Comparison of ENCODE assay signal across 8 mouse cellular contexts in the genomic region with DNA sequence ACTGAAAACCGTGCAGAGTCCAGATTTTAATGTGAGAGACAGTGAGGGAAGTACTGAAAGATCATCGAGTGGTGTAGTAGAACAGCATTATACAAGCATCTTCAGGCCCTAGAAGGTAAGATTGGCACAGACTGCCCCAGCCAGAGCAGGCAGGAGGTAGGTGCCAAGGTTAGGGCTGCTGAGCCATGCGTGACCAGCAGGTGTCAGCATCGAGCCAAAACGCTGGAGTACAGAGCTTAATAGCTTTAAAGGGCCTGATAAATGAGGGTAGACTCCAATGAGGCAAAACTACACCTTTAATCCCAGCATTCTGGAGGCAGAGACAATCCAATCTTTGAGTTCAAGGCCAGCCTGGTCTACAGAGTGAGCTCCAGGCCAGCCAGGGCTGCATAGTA. TPM values are rescaled to one million over a fixed set of nuclear protein-coding genes. Genes with fewer than 3 reads are reported as not detected.
DNase-seq lines count a peak whose midpoint lies in the region; ATAC-seq and TF ChIP-seq lines count a peak whose summit lies in the region.

No protein-coding gene starts in this region.

- H3K4me3 ChIP-seq in cerebellum, adult 2 months (replicated peaks; ENCODE audit: insufficient read depth, low read depth, low read length) = no peak overlapping the region
- H3K4me3 ChIP-seq in hindbrain, embryonic 14.5 days (replicated peaks; ENCODE audit: low read length) = no peak overlapping the region

- peaks cover 18% of the 10 kb centered on the region; the same call in 1 of the 2 replicates for H3K36me3 ChIP-seq in hindbrain, embryonic 14.5 days (replicated peaks; ENCODE audit: control insufficient read depth, insufficient read depth)

- peak; percentile 79 for DNase-seq in MEL-GATA-1-ER (ENCODE audit: extremely low read depth, low read depth)
- DNase-seq in cerebellum, adult 2 months = peak; percentile 88 to 95
- peak; percentile 77 for DNase-seq in forelimb bud, embryonic 11.5 days (ENCODE audit: low read depth, low spot score)
- peak; percentile 90 for DNase-seq in hindbrain, embryonic 14.5 days (ENCODE audit: low spot score)
- peak; percentile 75 to 95 for DNase-seq in layer of hippocampus, postnatal 25 days (ENCODE audit: extremely low spot score in 1 of 2, low spot score in 1 of 2)
- DNase-seq in lung, postnatal 36 days = peak; percentile 94
- DNase-seq in retina, embryonic 14.5 days (ENCODE audit: low spot score) = peak; percentile 87
- peak; percentile 86 to 88 for DNase-seq in thymus, postnatal 36 days

- TF ChIP-seq POLR2A in cerebellum, adult 2 months (IDR thresholded peaks at IDR 0.05; ENCODE audit: borderline replicate concordance, insufficient read depth, low read length) = no peak

- peak; percentile 98 for TF ChIP-seq CTCF in cerebellum, adult 2 months (IDR thresholded peaks at IDR 0.05; ENCODE audit: borderline replicate concordance, insufficient read depth, low read depth, low read length)

- H3K4me1 ChIP-seq in cerebellum, adult 2 months (ENCODE audit: control insufficient read depth, insufficient read depth, low read length) = no peaks in the 10 kb centered on the region
- no peaks in the 10 kb centered on the region for H3K4me1 ChIP-seq in hindbrain, embryonic 14.5 days (replicated peaks; ENCODE audit: control insufficient read depth, insufficient read depth, low read length)

- 9% methylated on average over 5 of the region's 5 CpGs for WGBS in cerebellum, adult 2 months
- 14% methylated on average over 5 of the region's 5 CpGs for WGBS in hindbrain, embryonic 14.5 days

- no peak overlapping the region for H3K27ac ChIP-seq in cerebellum, adult 2 months (ENCODE audit: insufficient read depth, low read length)
- H3K27ac ChIP-seq in hindbrain, embryonic 14.5 days = no peak overlapping the region

- H3K27me3 ChIP-seq in cerebellum, adult 2 months (ENCODE audit: control insufficient read depth, insufficient read depth, low read length) = no peaks in the 10 kb centered on the region
- no peaks in the 10 kb centered on the region for H3K27me3 ChIP-seq in hindbrain, embryonic 14.5 days (ENCODE audit: control insufficient read depth, insufficient read depth, low read length)

- no peak overlapping the region for H3K9ac ChIP-seq in hindbrain, embryonic 14.5 days

- no peak overlapping the region for H3K4me2 ChIP-seq in hindbrain, embryonic 14.5 days (replicated peaks)

- no peaks in the 10 kb centered on the region for H3K9me3 ChIP-seq in hindbrain, embryonic 14.5 days (ENCODE audit: control insufficient read depth, low read length)

- ATAC-seq in hindbrain, embryonic 14.5 days (ENCODE audit: low FRiP score) = peak; percentile 78; the same call in 1 of the 2 replicates

RNA-seq across cellular contexts. Expression of a gene that starts 0.5 kb away (rescaled TPM):
- polyA plus RNA-seq in cerebellum, adult 2 months (2012; rRNA removed) = 1.3 and 2.0 TPM in 2 replicates
- 2.3 and 2.7 TPM in 2 replicates for polyA plus RNA-seq in hindbrain, embryonic 14.5 days (2014; fragmentation: Nextera tagmentation; extraction: Ambion mirVana)
- 1 to 10 TPM; 2.1 to 3.1 TPM for total RNA-seq in layer of hippocampus, postnatal 25 days (2021)

RNA-seq across cellular contexts. Expression of a gene that starts 8.7 kb away (rescaled TPM):
- 31.8 and 34.9 TPM in 2 replicates for polyA plus RNA-seq in cerebellum, adult 2 months (2012; rRNA removed)
- polyA plus RNA-seq in hindbrain, embryonic 14.5 days (2014; fragmentation: Nextera tagmentation; extraction: Ambion mirVana) = 34.0 and 35.7 TPM in 2 replicates
- 10 to 100 TPM; 16.5 to 18.4 TPM for total RNA-seq in layer of hippocampus, postnatal 25 days (2021)

RNA-seq across cellular contexts. Expression of a gene that starts 8.8 kb away (rescaled TPM):
- 134 and 139 TPM in 2 replicates for polyA plus RNA-seq in cerebellum, adult 2 months (2012; rRNA removed)
- polyA plus RNA-seq in hindbrain, embryonic 14.5 days (2014; fragmentation: Nextera tagmentation; extraction: Ambion mirVana) = 71.4 and 82.4 TPM in 2 replicates
- total RNA-seq in layer of hippocampus, postnatal 25 days (2021) = 10 to 100 TPM; 43.1 to 48.2 TPM

RNA-seq across cellular contexts. Expression of a gene that starts 17.6 kb away (rescaled TPM):
- 40.5 and 42.9 TPM in 2 replicates for polyA plus RNA-seq in cerebellum, adult 2 months (2012; rRNA removed)
- polyA plus RNA-seq in hindbrain, embryonic 14.5 days (2014; fragmentation: Nextera tagmentation; extraction: Ambion mirVana) = 35.8 and 36.5 TPM in 2 replicates
- total RNA-seq in layer of hippocampus, postnatal 25 days (2021) = 10 to 100 TPM; 35.1 to 41.9 TPM

RNA-seq across cellular contexts. Expression of a gene that starts 18.3 kb away (rescaled TPM):
- polyA plus RNA-seq in cerebellum, adult 2 months (2012; rRNA removed) = 1.0 and 1.2 TPM in 2 replicates
- polyA plus RNA-seq in hindbrain, embryonic 14.5 days (2014; fragmentation: Nextera tagmentation; extraction: Ambion mirVana) = 0.61 and 1.7 TPM in 2 replicates
- under 1 TPM; 0.76 to 0.94 TPM for total RNA-seq in layer of hippocampus, postnatal 25 days (2021)
